Mouse (Mus musculus): Measurements from ENCODE around the gene Slc44a5. TPM values are rescaled to one million over a fixed set of nuclear protein-coding genes. Genes with fewer than 3 reads are reported as not detected.

Slc44a5 gene
- total RNA-seq (2021), result under 1 TPM; 0.13 to 0.17 TPM
- long read RNA-seq, experiment 1, result 0 reads
- long read RNA-seq, experiment 2, result 0 reads

GRCm38 (mm10) chr3:153973171-153973948 lies at the start of gene Slc44a5:
Slc44a5 (plus strand) TSS chr3:153973436.
- no peak for DNase-seq

- DNase-seq, result no peak
Measured at GRCm38 (mm10) chr3:153926333-153926732, 46.9 kb upstream of the Slc44a5 start.

GRCm38 (mm10) chr3:153929526-153929925 lies 43.7 kb upstream of the Slc44a5 start:
- DNase-seq, result no peak

- no peak for DNase-seq
Measured at GRCm38 (mm10) chr3:153932461-153932860, 40.8 kb upstream of the Slc44a5 start.

- peak; percentile 56 to 60 for DNase-seq
Measured at GRCm38 (mm10) chr3:153935878-153936277, 37.4 kb upstream of the Slc44a5 start.

- no peak for DNase-seq
Measured at GRCm38 (mm10) chr3:153937116-153937810, 36.0 kb upstream of the Slc44a5 start.

- DNase-seq, result no peak
Measured at GRCm38 (mm10) chr3:153940021-153940420, 33.2 kb upstream of the Slc44a5 start.

GRCm38 (mm10) chr3:153940486-153940885 lies 32.8 kb upstream of the Slc44a5 start:
- no peak for DNase-seq

GRCm38 (mm10) chr3:153941613-153942012 lies 31.6 kb upstream of the Slc44a5 start:
- peak; percentile 52 to 57 for DNase-seq

GRCm38 (mm10) chr3:153943003-153943640 lies 30.1 kb upstream of the Slc44a5 start:
- peak; percentile 27 to 46 for DNase-seq

- DNase-seq, result no peak
Measured at GRCm38 (mm10) chr3:153943901-153944334, 29.3 kb upstream of the Slc44a5 start.

- DNase-seq, result peak; percentile 99
Measured at GRCm38 (mm10) chr3:153944335-153944990, 28.8 kb upstream of the Slc44a5 start, which contains the start of gene Acadm. Acadm (minus strand) TSS chr3:153944632.

- no peak for DNase-seq
Measured at GRCm38 (mm10) chr3:153947271-153947670, 26.0 kb upstream of the Slc44a5 start.

GRCm38 (mm10) chr3:153948176-153948575 lies 25.1 kb upstream of the Slc44a5 start:
- DNase-seq, result peak in 1 of 2 experiments; percentile 46

- DNase-seq, result no peak
Measured at GRCm38 (mm10) chr3:153957916-153958315, 15.3 kb upstream of the Slc44a5 start.

GRCm38 (mm10) chr3:153959035-153959730 lies 14.1 kb upstream of the Slc44a5 start:
- DNase-seq, result peak in 1 of 2 experiments; percentile 64

GRCm38 (mm10) chr3:153959731-153960207 lies 13.5 kb upstream of the Slc44a5 start:
- no peak for DNase-seq

GRCm38 (mm10) chr3:153960884-153961283 lies 12.4 kb upstream of the Slc44a5 start:
- DNase-seq, result no peak

GRCm38 (mm10) chr3:153961632-153962389 lies 11.4 kb upstream of the Slc44a5 start:
- DNase-seq, result no peak

GRCm38 (mm10) chr3:153967447-153967846 lies 5.8 kb upstream of the Slc44a5 start:
- DNase-seq, result no peak

- no peak for DNase-seq
Measured at GRCm38 (mm10) chr3:153968549-153968948, 4.7 kb upstream of the Slc44a5 start.
